Mouse (Mus musculus) limb, embryonic 13.5 days (tissue): ENCODE results near the gene Gm14288. TPM values are rescaled to one million over a fixed set of nuclear protein-coding genes. Genes with fewer than 3 reads are reported as not detected.
"Not testable (repeated sequence)": the region's sequence is repeated elsewhere in the genome, so short reads cannot be mapped to it uniquely, and the experiment has no call there.

Experiments
- ATAC-seq: fragments of 200-750 bp; cut with Nextera tagmentation; 2 replicates; pipeline ENCODE4 v1.8.0; 2017; ENCODE audit warnings: low read depth, moderate number of reproducible peaks, moderate TSS enrichment; ENCODE audit not compliant: low FRiP score
- H3K27ac ChIP-seq: fragments of 300-500 bp; sonication (generic); 2 replicates; pipeline ENCODE4 v1.5.1; 2015; ENCODE audit warnings: inconsistent platforms, mild to moderate bottlenecking, moderate library complexity
- H3K27me3 ChIP-seq: fragments of 300-500 bp; sonication (generic); 2 replicates; pipeline ENCODE4 v1.6.1; 2015; ENCODE audit warnings: mild to moderate bottlenecking, inconsistent platforms
- H3K36me3 ChIP-seq: fragments of 300-500 bp; sonication (generic); 2 replicates; pipeline ENCODE4 v1.6.1; 2015; ENCODE audit warnings: inconsistent platforms, mild to moderate bottlenecking, moderate library complexity
- H3K4me1 ChIP-seq: fragments of 300-500 bp; sonication (generic); 2 replicates; pipeline ENCODE4 v1.6.1; 2015; ENCODE audit warnings: inconsistent platforms
- H3K4me2 ChIP-seq: fragments of 300-500 bp; sonication (generic); replicated peaks from 2 replicates; pipeline ENCODE4 v1.6.1; 2015; ENCODE audit warnings: inconsistent platforms, mild to moderate bottlenecking, moderate library complexity
- H3K4me3 ChIP-seq: fragments of 300-500 bp; sonication (generic); 2 replicates; pipeline ENCODE4 v1.5.1; 2015; ENCODE audit warnings: moderate library complexity, mild to moderate bottlenecking, inconsistent platforms
- H3K9ac ChIP-seq: fragments of 300-500 bp; sonication (generic); 2 replicates; pipeline ENCODE4 v1.6.1; 2015; ENCODE audit warnings: mild to moderate bottlenecking, inconsistent platforms
- H3K9me3 ChIP-seq: fragments of 300-500 bp; sonication (generic); 2 replicates; pipeline ENCODE4 v1.6.1; 2016; ENCODE audit warnings: inconsistent platforms
- WGBS: fragments of 180-500 bp; shearing (Covaris S2); methylation state at CpG from one replicate; pipeline ENCODE4 v1.1.7; 2015; 5-methylcytosine and 5-hydroxymethylcytosine counted together
- polyA plus RNA-seq: library from polyadenylated mRNA; unstranded; fragments of >200 nt; fragmentation: Nextera tagmentation; extraction: Ambion mirVana; gene quantifications from 2 replicates; pipeline ENCODE4 v1.2.1, GENCODE M21; 2015

Gene Gm14288
- 5.2 TPM in 1 of 2 replicates, not detected in the other for polyA plus RNA-seq

- H3K4me3 ChIP-seq, H3K36me3 ChIP-seq, H3K4me1 ChIP-seq, H3K27ac ChIP-seq, H3K9ac ChIP-seq, H3K9me3 ChIP-seq, ATAC-seq, H3K4me2 ChIP-seq, H3K27me3 ChIP-seq: not testable (repeated sequence)
- no CpG with 5 or more reads among the region's 6 CpGs for WGBS
Measured at GRCm38 (mm10) chr2:175800993-175801392, at the start of gene Gm14288. TSS of gene Gm14288 (minus strand) at chr2:175801093.

GRCm38 (mm10) chr2:175741237-175741636, 59.7 kb downstream of the Gm14288 start, which contains the start of gene Gm2007:
TSS of gene Gm2007 (plus strand) at chr2:175741537.
- not testable (repeated sequence) for H3K9ac ChIP-seq, H3K36me3 ChIP-seq, H3K4me1 ChIP-seq, ATAC-seq, H3K9me3 ChIP-seq, H3K4me3 ChIP-seq, H3K27ac ChIP-seq, H3K27me3 ChIP-seq, H3K4me2 ChIP-seq
- WGBS: no CpG with 5 or more reads among the region's 2 CpGs

Other genes starting within 250 kb of the Gm14288 start
- not detected in 2 replicates for gene Gm11007, start 157.1 kb downstream of the Gm14288 start, polyA plus RNA-seq
- 20.3 and 22.5 TPM in 2 replicates for gene Zfp969, start 97.4 kb downstream of the Gm14288 start, polyA plus RNA-seq
- gene Gm2007, start 59.6 kb downstream of the Gm14288 start, polyA plus RNA-seq: not detected in 2 replicates
- 19.6 and 25.2 TPM in 2 replicates for gene Gm6710, start 68.1 kb upstream of the Gm14288 start, polyA plus RNA-seq
- 3.2 and 3.3 TPM in 2 replicates for gene Zfp966, start 130.0 kb upstream of the Gm14288 start, polyA plus RNA-seq
- 26.4 and 33.8 TPM in 2 replicates for gene Gm2026, start 164.2 kb upstream of the Gm14288 start, polyA plus RNA-seq